Mouse (Mus musculus): ENCODE measurements at regions not wholly inside any gene's neighbourhood (a gene's known extent, or its start where the extent isn't known, plus 50 kb on each side); places are given as distances from the start of the nearest gene placed in this dataset.

- Histone ChIP-seq H3K4me1 (peaks cover 48% of the 10 kb centered on the region), H3K4me2 (replicated peaks) (no peak overlapping the region), H3K9me3 (no peaks in the 10 kb centered on the region), H3K9ac (no peak overlapping the region), H3K4me3 (no peak overlapping the region), H3K27ac (no peak overlapping the region), H3K36me3 (no peaks in the 10 kb centered on the region), H3K27me3 (peaks cover 28% of the 10 kb centered on the region)
- 76% methylated on average over 1 of the region's 1 CpGs for WGBS
- no peak for ATAC-seq (ENCODE audit: low FRiP score, low read depth)
These were observed 229.5 kb downstream of the Emx2 start for GRCm38 (mm10) chr19:59687681-59688080.

GRCm38 (mm10) chr19:59691541-59692096 is 233.4 kb downstream of the Emx2 start:
- Histone ChIP-seq H3K36me3 (no peaks in the 10 kb centered on the region), H3K4me2 (replicated peaks) (no peak overlapping the region), H3K9me3 (no peaks in the 10 kb centered on the region), H3K27me3 (peaks cover 46% of the 10 kb centered on the region), H3K27ac (no peak overlapping the region), H3K9ac (no peak overlapping the region), H3K4me1 (peaks cover 32% of the 10 kb centered on the region), H3K4me3 (no peak overlapping the region)
- WGBS = 22% methylated on average over 15 of the region's 15 CpGs
- no peak for ATAC-seq (ENCODE audit: low FRiP score, low read depth)

GRCm38 (mm10) chr19:59697628-59698027 is 239.5 kb downstream of the Emx2 start:
- H3K9ac ChIP-seq = no peak overlapping the region
- no peaks in the 10 kb centered on the region for H3K4me1 ChIP-seq
- H3K36me3 ChIP-seq = no peaks in the 10 kb centered on the region
- peaks cover 24% of the 10 kb centered on the region; the same call in 1 of the 2 replicates for H3K27me3 ChIP-seq
- no peak for ATAC-seq (ENCODE audit: low FRiP score, low read depth)
- no peaks in the 10 kb centered on the region for H3K9me3 ChIP-seq
- no peak overlapping the region for H3K27ac ChIP-seq
- H3K4me2 ChIP-seq (replicated peaks) = no peak overlapping the region
- no peak overlapping the region for H3K4me3 ChIP-seq
- 50% methylated on average over 5 of the region's 5 CpGs for WGBS

DNA sequence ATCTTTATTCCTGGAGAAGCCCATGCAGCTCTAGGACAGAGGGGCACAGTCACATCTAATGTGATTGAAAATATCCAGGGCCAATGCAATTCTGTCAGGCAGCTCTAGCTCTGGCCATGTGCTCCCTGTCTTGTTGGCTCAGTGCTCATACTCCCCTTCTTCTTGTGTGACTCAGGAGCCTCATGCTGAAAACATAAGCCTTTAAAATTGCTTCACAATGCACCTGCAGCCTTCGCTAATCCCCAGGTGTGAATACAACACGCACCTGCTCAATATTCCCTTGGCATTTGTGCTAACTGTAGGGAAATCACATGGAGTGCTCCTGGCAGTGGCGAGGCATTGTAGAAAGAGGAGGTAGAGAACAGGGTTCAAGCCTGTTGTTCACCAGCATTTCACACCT is 242.0 kb downstream of the Emx2 start:
- Histone ChIP-seq H3K36me3 (no peaks in the 10 kb centered on the region), H3K4me1 (no peaks in the 10 kb centered on the region), H3K27me3 (0 out of 2 replicates have a peak, but pooled peaks cover 18% of the 10 kb centered on the region), H3K9ac (no peak overlapping the region), H3K9me3 (no peaks in the 10 kb centered on the region), H3K4me2 (replicated peaks) (no peak overlapping the region), H3K27ac (no peak overlapping the region), H3K4me3 (no peak overlapping the region)
- WGBS = 56% methylated on average over 3 of the region's 3 CpGs
- no peak for ATAC-seq (ENCODE audit: low FRiP score, low read depth)

- no peaks in the 10 kb centered on the region for H3K36me3 ChIP-seq
- H3K4me2 ChIP-seq (replicated peaks) = no peak overlapping the region
- H3K4me3 ChIP-seq = no peak overlapping the region
- H3K27ac ChIP-seq = no peak overlapping the region
- WGBS = 62% methylated on average over 5 of the region's 5 CpGs
- ATAC-seq (ENCODE audit: low FRiP score, low read depth) = no peak
- H3K9me3 ChIP-seq = no peaks in the 10 kb centered on the region
- no peak overlapping the region for H3K9ac ChIP-seq
- H3K27me3 ChIP-seq = 0 out of 2 replicates have a peak, but pooled peaks cover 4% of the 10 kb centered on the region
- H3K4me1 ChIP-seq = no peaks in the 10 kb centered on the region; the same call in 1 of the 2 replicates
These were observed 236.3 kb downstream of the Rab11fip2 start for GRCm38 (mm10) chr19:59707106-59707505.

GRCm38 (mm10) chr19:59709180-59709579 is 234.3 kb downstream of the Rab11fip2 start:
- whole genome bisulfite sequencing = 19% methylated on average over 2 of the region's 2 CpGs
- Histone ChIP-seq H3K36me3 (no peaks in the 10 kb centered on the region), H3K4me1 (no peaks in the 10 kb centered on the region; the same call in 1 of the 2 replicates), H3K9ac (no peak overlapping the region), H3K4me2 (replicated peaks) (no peak overlapping the region), H3K4me3 (no peak overlapping the region), H3K9me3 (no peaks in the 10 kb centered on the region), H3K27ac (no peak overlapping the region), H3K27me3 (0 out of 2 replicates have a peak, but pooled peaks cover 2% of the 10 kb centered on the region)
- ATAC-seq (ENCODE audit: low FRiP score, low read depth) = no peak

- no peak overlapping the region for H3K9ac ChIP-seq
- H3K4me2 ChIP-seq (replicated peaks) = no peak overlapping the region
- H3K36me3 ChIP-seq = no peaks in the 10 kb centered on the region
- no peaks in the 10 kb centered on the region; the same call in 1 of the 2 replicates for H3K9me3 ChIP-seq
- no peak overlapping the region for H3K4me3 ChIP-seq
- 0 out of 2 replicates have a peak, but pooled peaks cover 4% of the 10 kb centered on the region for H3K4me1 ChIP-seq
- ATAC-seq (ENCODE audit: low FRiP score, low read depth) = no peak
- 68% methylated on average over 2 of the region's 2 CpGs for WGBS
- peaks cover 38% of the 10 kb centered on the region for H3K27me3 ChIP-seq
- H3K27ac ChIP-seq = no peak overlapping the region
These were observed 228.4 kb downstream of the Rab11fip2 start for GRCm38 (mm10) chr19:59715086-59715485.

DNA sequence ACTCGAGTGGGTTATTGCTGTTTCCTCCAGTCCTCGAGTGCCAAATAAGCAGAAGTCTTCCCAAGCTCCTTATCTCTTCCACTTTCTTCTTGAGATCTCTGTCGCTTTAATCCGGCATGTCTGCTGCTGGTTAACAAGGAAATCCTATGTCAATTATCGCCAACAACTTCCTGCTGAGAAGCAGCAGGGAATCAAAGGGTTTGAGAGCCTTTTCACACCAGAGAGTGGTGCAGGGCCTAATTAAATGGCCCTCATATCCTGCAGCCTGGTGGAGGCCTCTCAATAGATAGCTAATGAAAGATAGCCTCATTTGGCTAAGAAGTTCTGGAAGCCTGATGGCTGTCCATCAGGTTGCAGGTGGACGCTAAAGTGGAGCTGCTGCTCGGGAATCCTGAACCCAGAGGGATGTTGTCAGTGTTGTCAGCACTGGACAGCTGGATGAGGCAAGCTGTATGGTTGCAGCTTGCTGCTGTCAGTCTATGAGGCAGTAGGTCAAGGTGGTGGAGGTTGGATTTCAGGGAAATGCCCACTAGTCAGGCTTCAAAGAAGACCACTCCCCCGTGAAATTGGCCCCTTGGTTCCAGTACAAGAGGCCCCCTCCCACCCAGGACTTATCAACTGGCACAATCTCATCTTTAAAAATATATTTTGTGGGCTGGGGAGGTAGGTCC is 225.5 kb downstream of the Rab11fip2 start:
- Histone ChIP-seq H3K4me3 (no peak overlapping the region), H3K4me1 (0 out of 2 replicates have a peak, but pooled peaks cover 4% of the 10 kb centered on the region), H3K27me3 (peaks cover 42% of the 10 kb centered on the region), H3K9me3 (no peaks in the 10 kb centered on the region; the same call in 1 of the 2 replicates), H3K4me2 (replicated peaks) (no peak overlapping the region), H3K36me3 (no peaks in the 10 kb centered on the region), H3K9ac (no peak overlapping the region), H3K27ac (no peak overlapping the region)
- ATAC-seq (ENCODE audit: low FRiP score, low read depth) = no peak
- WGBS = 13% methylated on average over 8 of the region's 8 CpGs

- Histone ChIP-seq H3K9ac (no peak overlapping the region), H3K36me3 (no peaks in the 10 kb centered on the region), H3K4me3 (no peak overlapping the region), H3K9me3 (no peaks in the 10 kb centered on the region), H3K27me3 (peaks cover 8% of the 10 kb centered on the region; the same call in 1 of the 2 replicates), H3K4me1 (peaks cover 15% of the 10 kb centered on the region), H3K27ac (no peak overlapping the region), H3K4me2 (replicated peaks) (no peak overlapping the region)
- peak; percentile 32; the same call in 1 of the 2 replicates for ATAC-seq (ENCODE audit: low FRiP score, low read depth)
- WGBS = 41% methylated on average over 8 of the region's 8 CpGs
These were observed 204.9 kb downstream of the Rab11fip2 start for GRCm38 (mm10) chr19:59738541-59738940.

- no peak overlapping the region for H3K27ac ChIP-seq
- peaks cover 3% of the 10 kb centered on the region; the same call in 1 of the 2 replicates for H3K27me3 ChIP-seq
- H3K36me3 ChIP-seq = no peaks in the 10 kb centered on the region
- WGBS = 31% methylated on average over 3 of the region's 3 CpGs
- H3K4me1 ChIP-seq = peaks cover 10% of the 10 kb centered on the region
- ATAC-seq (ENCODE audit: low FRiP score, low read depth) = no peak
- no peak overlapping the region for H3K4me3 ChIP-seq
- H3K9ac ChIP-seq = no peak overlapping the region
- no peaks in the 10 kb centered on the region for H3K9me3 ChIP-seq
- H3K4me2 ChIP-seq (replicated peaks) = no peak overlapping the region
These were observed 200.5 kb downstream of the Rab11fip2 start for GRCm38 (mm10) chr19:59742946-59743345.

DNA sequence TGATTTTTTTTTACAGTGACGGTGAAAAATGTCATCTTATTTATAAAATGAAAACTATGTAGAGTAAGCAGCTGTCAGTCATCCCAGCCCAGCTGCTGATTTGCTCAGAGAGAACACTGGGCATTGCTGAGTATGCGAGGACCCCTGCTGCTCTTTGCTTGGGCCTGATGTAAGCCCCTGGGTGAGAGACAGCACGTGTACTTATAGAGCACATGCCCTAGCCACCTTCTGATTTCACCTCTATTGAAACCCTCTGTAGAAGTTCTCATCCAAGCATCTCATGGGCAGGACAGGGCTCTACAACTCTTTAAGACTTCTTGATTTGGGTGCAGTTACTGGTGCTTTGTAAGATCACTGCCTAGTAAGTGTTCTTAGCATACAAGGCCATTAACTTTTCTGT is 182.2 kb downstream of the Rab11fip2 start:
- Histone ChIP-seq H3K36me3 (no peaks in the 10 kb centered on the region), H3K9me3 (no peaks in the 10 kb centered on the region), H3K4me3 (no peak overlapping the region), H3K9ac (no peak overlapping the region), H3K4me1 (no peaks in the 10 kb centered on the region; the same call in 1 of the 2 replicates), H3K27me3 (no peaks in the 10 kb centered on the region), H3K4me2 (replicated peaks) (no peak overlapping the region), H3K27ac (no peak overlapping the region)
- no peak for ATAC-seq (ENCODE audit: low FRiP score, low read depth)
- WGBS = 70% methylated on average over 3 of the region's 3 CpGs

DNA sequence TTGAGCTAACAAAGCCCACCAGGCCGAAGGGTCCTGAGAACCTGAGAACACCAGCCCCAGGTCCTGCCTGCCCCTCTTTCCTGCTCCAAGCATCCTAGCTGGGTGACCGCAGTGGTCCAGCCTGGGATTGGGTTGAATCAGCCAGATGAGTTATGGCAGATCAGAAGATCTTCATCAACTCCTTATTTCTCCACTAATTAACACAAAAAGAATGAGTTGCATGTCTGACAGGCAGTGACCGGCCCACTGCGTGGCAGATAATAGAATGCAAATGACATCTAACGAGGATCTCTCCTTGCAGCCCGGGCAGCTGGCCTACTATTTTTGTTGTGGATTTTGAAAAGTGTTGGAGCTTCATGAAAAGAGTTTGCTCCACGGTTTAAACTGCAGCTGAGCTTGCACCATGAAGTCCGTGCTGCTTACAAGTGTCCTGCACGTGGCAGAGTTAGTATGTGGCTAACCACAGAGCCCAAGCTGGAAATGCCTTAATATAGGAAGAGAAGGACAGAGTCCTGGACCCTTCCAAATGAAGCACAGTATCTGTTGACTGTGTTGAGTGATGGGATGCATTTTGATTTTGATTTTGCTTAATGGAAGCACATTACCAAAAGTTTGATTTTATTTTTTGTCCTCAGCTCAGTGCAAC is 158.9 kb downstream of the Rab11fip2 start:
- Histone ChIP-seq H3K9ac (no peak overlapping the region), H3K27ac (no peak overlapping the region), H3K4me2 (replicated peaks) (no peak overlapping the region), H3K4me1 (peaks cover 9% of the 10 kb centered on the region; the same call in 1 of the 2 replicates), H3K4me3 (no peak overlapping the region), H3K27me3 (no peaks in the 10 kb centered on the region), H3K9me3 (no peaks in the 10 kb centered on the region), H3K36me3 (no peaks in the 10 kb centered on the region)
- 47% methylated on average over 9 of the region's 9 CpGs for WGBS
- ATAC-seq (ENCODE audit: low FRiP score, low read depth) = no peak

Data from limb, embryonic 13.5 days (tissue).